ENCODE assay signal across 8 mouse cellular contexts in the genomic region with DNA sequence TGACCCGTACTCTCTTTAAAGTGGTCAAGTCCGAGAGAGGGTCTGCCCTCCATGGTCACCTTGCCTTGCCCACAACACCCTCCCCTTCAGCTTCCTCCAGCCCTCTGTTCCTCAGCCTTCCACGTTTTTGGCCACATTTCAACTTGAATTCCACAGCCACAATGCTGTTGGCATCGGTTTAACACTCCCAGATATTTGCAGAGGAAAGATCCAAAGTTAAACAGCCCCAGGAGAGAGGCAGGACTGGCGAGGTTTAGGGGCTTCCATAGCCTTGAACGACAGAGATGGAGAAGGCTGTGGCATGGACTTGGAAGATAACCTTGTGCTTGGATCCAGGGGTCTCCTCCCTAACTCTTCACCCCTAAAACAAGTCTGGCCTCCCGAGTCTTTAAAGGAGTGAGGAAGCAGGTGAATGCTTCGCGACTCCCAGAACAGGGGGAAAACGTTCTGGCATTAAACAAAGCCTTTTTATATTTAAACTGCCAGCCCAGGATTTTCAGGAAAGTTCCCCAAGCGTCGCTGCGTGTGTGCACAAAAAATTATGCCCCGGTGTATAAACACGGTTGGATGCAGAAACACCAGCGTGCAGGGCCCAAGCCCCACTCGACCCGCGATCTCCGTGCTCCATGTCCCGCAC. TPM values are rescaled to one million over a fixed set of nuclear protein-coding genes. Genes with fewer than 3 reads are reported as not detected.
DNase-seq lines count a peak whose midpoint lies in the region; ATAC-seq lines count a peak whose summit lies in the region.

No protein-coding gene starts in this region.

- peak overlapping the region; percentile 59 for H3K9ac ChIP-seq in lung, embryonic 16.5 days (ENCODE audit: low read length)
- H3K9ac ChIP-seq in heart, embryonic 16.5 days (ENCODE audit: low read length): peak overlapping the region; percentile 46
- peak overlapping the region; percentile 51 for H3K9ac ChIP-seq in limb, embryonic 12.5 days (replicated peaks)
- peak overlapping the region; percentile 64 for H3K9ac ChIP-seq in stomach, embryonic 16.5 days (ENCODE audit: low read length)

- ATAC-seq in lung, embryonic 16.5 days (ENCODE audit: low read depth): peak; percentile 40
- no peak for ATAC-seq in heart, embryonic 16.5 days (replicated peaks; ENCODE audit: extremely low read depth, insufficient read depth, low FRiP score)
- ATAC-seq in limb, embryonic 12.5 days (ENCODE audit: insufficient number of reproducible peaks, insufficient read depth, low FRiP score, low TSS enrichment, low read depth): no peak
- ATAC-seq in stomach, embryonic 16.5 days (ENCODE audit: insufficient read depth, low FRiP score): no peak

- intact Hi-C loops in left cerebral cortex, postnatal 36 days (cut with DNase I): no loop called here

- no peak for DNase-seq in lung, postnatal 25 days (ENCODE audit: low spot score)
- no peak for DNase-seq in frontal cortex, postnatal 25 days (ENCODE audit: low spot score in 2 of 2)
- DNase-seq in left cerebral cortex, postnatal 36 days (ENCODE audit: low spot score in 2 of 2): no peak
- no peak for DNase-seq in layer of hippocampus, adult 11-12 months (ENCODE audit: low spot score)

- H3K4me2 ChIP-seq in lung, embryonic 16.5 days (ENCODE audit: low read depth, low read length): peak overlapping the region; percentile 61
- peak overlapping the region; percentile 80 for H3K4me2 ChIP-seq in heart, embryonic 16.5 days (ENCODE audit: low read depth, low read length)
- H3K4me2 ChIP-seq in limb, embryonic 12.5 days: peak overlapping the region; percentile 68
- peak overlapping the region; percentile 64 for H3K4me2 ChIP-seq in stomach, embryonic 16.5 days (ENCODE audit: low read depth, low read length)

- no peaks in the 10 kb centered on the region for H3K9me3 ChIP-seq in lung, embryonic 16.5 days (ENCODE audit: control insufficient read depth, low read length)
- no peaks in the 10 kb centered on the region for H3K9me3 ChIP-seq in heart, embryonic 16.5 days (replicated peaks; ENCODE audit: control insufficient read depth, low read length)
- no peaks in the 10 kb centered on the region for H3K9me3 ChIP-seq in limb, embryonic 12.5 days
- H3K9me3 ChIP-seq in stomach, embryonic 16.5 days (replicated peaks; ENCODE audit: control insufficient read depth, low read length): no peaks in the 10 kb centered on the region

- WGBS in lung, embryonic 16.5 days: 5% methylated on average over 21 of the region's 21 CpGs
- 6% methylated on average over 21 of the region's 21 CpGs for WGBS in heart, embryonic 16.5 days
- WGBS in limb, embryonic 12.5 days: 5% methylated on average over 21 of the region's 21 CpGs
- 8% methylated on average over 21 of the region's 21 CpGs for WGBS in stomach, embryonic 16.5 days

- peaks cover 21% of the 10 kb centered on the region for H3K4me1 ChIP-seq in lung, embryonic 16.5 days (replicated peaks; ENCODE audit: control insufficient read depth, insufficient read depth, low read length)
- H3K4me1 ChIP-seq in heart, embryonic 16.5 days (ENCODE audit: control insufficient read depth, insufficient read depth, low read length): peaks cover 12% of the 10 kb centered on the region
- peaks cover 24% of the 10 kb centered on the region for H3K4me1 ChIP-seq in limb, embryonic 12.5 days (replicated peaks)
- H3K4me1 ChIP-seq in stomach, embryonic 16.5 days (ENCODE audit: control insufficient read depth, insufficient read depth, low read length): peaks cover 20% of the 10 kb centered on the region

- H3K27ac ChIP-seq in lung, embryonic 16.5 days (ENCODE audit: low read length): peak overlapping the region; percentile 87
- no peak overlapping the region; the same call in 1 of the 2 replicates for H3K27ac ChIP-seq in heart, embryonic 16.5 days (ENCODE audit: low read length)
- H3K27ac ChIP-seq in limb, embryonic 12.5 days: peak overlapping the region; percentile 74
- H3K27ac ChIP-seq in stomach, embryonic 16.5 days (ENCODE audit: low read length): peak overlapping the region; percentile 52; the same call in 1 of the 2 replicates

- H3K36me3 ChIP-seq in lung, embryonic 16.5 days (ENCODE audit: control insufficient read depth, insufficient read depth, low read length): no peaks in the 10 kb centered on the region
- no peaks in the 10 kb centered on the region for H3K36me3 ChIP-seq in heart, embryonic 16.5 days (ENCODE audit: control insufficient read depth, insufficient read depth)
- no peaks in the 10 kb centered on the region for H3K36me3 ChIP-seq in limb, embryonic 12.5 days
- H3K36me3 ChIP-seq in stomach, embryonic 16.5 days (ENCODE audit: control insufficient read depth, insufficient read depth, low read length): no peaks in the 10 kb centered on the region

- H3K4me3 ChIP-seq in lung, embryonic 16.5 days (ENCODE audit: low read length): peak overlapping the region; percentile 31
- H3K4me3 ChIP-seq in heart, embryonic 16.5 days (ENCODE audit: low read length): peak overlapping the region; percentile 37
- peak overlapping the region; percentile 29 for H3K4me3 ChIP-seq in limb, embryonic 12.5 days (replicated peaks)
- H3K4me3 ChIP-seq in stomach, embryonic 16.5 days (replicated peaks; ENCODE audit: low read length): peak overlapping the region; percentile 36

- H3K27me3 ChIP-seq in lung, embryonic 16.5 days (ENCODE audit: control insufficient read depth, insufficient read depth, low read depth, low read length): no peaks in the 10 kb centered on the region
- no peaks in the 10 kb centered on the region for H3K27me3 ChIP-seq in heart, embryonic 16.5 days (ENCODE audit: control insufficient read depth, insufficient read depth, low read length)
- no peaks in the 10 kb centered on the region for H3K27me3 ChIP-seq in limb, embryonic 12.5 days
- no peaks in the 10 kb centered on the region for H3K27me3 ChIP-seq in stomach, embryonic 16.5 days (ENCODE audit: control insufficient read depth, insufficient read depth, low read length)

RNA-seq across cellular contexts. Expression of gene Zfp423, which starts 14.8 kb away (rescaled TPM):
- polyA plus RNA-seq in lung, embryonic 16.5 days (2015; fragmentation: Nextera tagmentation; extraction: Ambion mirVana): 5.8 and 7.5 TPM in 2 replicates
- 3.1 and 3.7 TPM in 2 replicates for polyA plus RNA-seq in heart, embryonic 16.5 days (2015; fragmentation: Nextera tagmentation; extraction: Ambion mirVana)
- polyA plus RNA-seq in limb, embryonic 12.5 days (2016; fragmentation: Nextera tagmentation; extraction: Ambion mirVana): 40.3 and 43.9 TPM in 2 replicates
- polyA plus RNA-seq in stomach, embryonic 16.5 days (2015; fragmentation: Nextera tagmentation; extraction: Ambion mirVana): 4.9 and 7.0 TPM in 2 replicates
- 10 to 100 TPM; 27.1 to 29.8 TPM for total RNA-seq in left cerebral cortex, postnatal 36 days (2021)
